Mouse (Mus musculus) ES-E14 (cell line): ENCODE data around the gene Fn1.

ENCODE experiments used
- HCFC1 ChIP-seq: IDR thresholded peaks from 2 replicates; pipeline ENCODE4 v1.6.1; 2012; ENCODE audit warnings: low read length, inconsistent platforms, borderline replicate concordance; ENCODE audit not compliant: insufficient read depth
- ZC3H11A ChIP-seq: IDR thresholded peaks from 2 replicates; pipeline ENCODE4 v1.6.1; 2012; ENCODE audit warnings: low read depth, mild to moderate bottlenecking, inconsistent platforms, low read length, borderline replicate concordance

DNA sequence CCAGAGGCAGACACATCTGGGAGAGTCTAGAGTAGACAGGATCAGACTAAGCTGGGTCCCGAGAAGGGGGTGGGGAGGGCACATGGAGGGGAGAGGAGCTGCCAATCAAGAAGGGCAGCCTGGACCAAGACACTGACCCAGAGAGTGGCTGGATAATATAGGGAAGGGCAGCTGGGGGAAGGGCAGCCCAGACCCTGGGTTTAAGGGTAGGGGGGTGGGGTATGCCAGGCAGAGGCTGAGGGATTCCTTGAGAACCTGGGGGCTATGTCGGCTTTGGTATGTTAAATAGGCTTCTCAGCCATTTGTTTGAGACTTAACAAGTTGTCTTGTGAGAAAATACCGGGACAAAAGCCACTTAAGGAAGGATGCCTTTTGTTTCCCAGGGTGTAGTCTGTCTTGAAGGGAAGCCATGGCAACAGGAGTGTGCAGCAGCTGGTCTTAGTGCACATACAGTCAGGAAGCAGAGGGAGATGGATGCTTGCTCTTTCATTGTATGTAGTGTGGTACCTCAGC is 20.5 kb upstream of the Fn1 start:
- TF ChIP-seq ZC3H11A (no peak), HCFC1 (no peak)
